Mouse (Mus musculus) MEL (cell line): ENCODE measurements around the gene Rapgef4. TPM values are rescaled to one million over a fixed set of nuclear protein-coding genes. Genes with fewer than 3 reads are reported as not detected.

Source experiments
- DNase-seq: peaks from one replicate; pipeline ENCODE4 v3.0.0; 2011; ENCODE audit warnings: low read depth, low spot score
- H3K27ac ChIP-seq: 2 replicates; pipeline ENCODE4 v1.5.1; 2012; ENCODE audit warnings: low read depth, mild to moderate bottlenecking, control low read depth, low read length, moderate library complexity; ENCODE audit not compliant: control insufficient read depth
- H3K27me3 ChIP-seq, 2 experiments: fragments of 150-350 bp in 1 of 2; sonication (generic) in 1 of 2; 2 replicates each; pipeline ENCODE4 v1.6.1; 2012; ENCODE audit warnings: low read length in 2 of 2, mild to moderate bottlenecking in 2 of 2, improper control_type of control experiment in 1 of 2, moderate library complexity in 1 of 2; ENCODE audit not compliant: insufficient read depth in 2 of 2, control insufficient read depth in 1 of 2
- H3K36me3 ChIP-seq, 2 experiments: 2 replicates each; pipeline ENCODE4 v1.6.1; 2012 to 2014; ENCODE audit warnings: low read length in 2 of 2, improper control_type of control experiment in 1 of 2, inconsistent platforms in 1 of 2, mild to moderate bottlenecking in 1 of 2; ENCODE audit not compliant: insufficient read depth in 2 of 2, control insufficient read depth in 1 of 2
- H3K4me1 ChIP-seq, 2 experiments: fragments of 150-350 bp in 1 of 2; sonication (generic) in 1 of 2; 2 replicates each; pipeline ENCODE4 v1.6.1; 2012; ENCODE audit warnings: low read length in 2 of 2, improper control_type of control experiment in 1 of 2, mild to moderate bottlenecking in 1 of 2; ENCODE audit not compliant: insufficient read depth in 2 of 2, control insufficient read depth in 1 of 2
- H3K4me3 ChIP-seq, 2 experiments: fragments of 150-350 bp in 1 of 2; sonication (generic) in 1 of 2; 2 replicates each; pipeline ENCODE4 v1.5.1; 2012; ENCODE audit warnings: low read depth in 2 of 2, low read length in 2 of 2, mild to moderate bottlenecking in 2 of 2, moderate library complexity in 2 of 2, control low read depth in 1 of 2, improper control_type of control experiment in 1 of 2; ENCODE audit not compliant: control insufficient read depth in 1 of 2, insufficient read depth in 1 of 2
- H3K79me2 ChIP-seq: 2 replicates; pipeline ENCODE4 v1.6.1; 2012; ENCODE audit warnings: mild to moderate bottlenecking, low read length, moderate library complexity; ENCODE audit not compliant: control insufficient read depth, poor library complexity, insufficient read depth
- H3K9ac ChIP-seq: 2 replicates; pipeline ENCODE4 v1.6.1; 2012; ENCODE audit warnings: low read depth, mild to moderate bottlenecking, control low read depth, low read length, moderate library complexity; ENCODE audit not compliant: control insufficient read depth, poor library complexity, severe bottlenecking
- H3K9me3 ChIP-seq: fragments of 150-350 bp; sonication (generic); replicated peaks from 2 replicates; pipeline ENCODE4 v1.6.1; 2012; ENCODE audit warnings: mild to moderate bottlenecking, low read length, improper control_type of control experiment, moderate library complexity; ENCODE audit not compliant: insufficient read depth
- CHD2 ChIP-seq: IDR thresholded peaks from 2 replicates; pipeline ENCODE4 v1.6.1; 2011; ENCODE audit warnings: low read length, improper control_type of control experiment
- EP300 ChIP-seq, 2 experiments: IDR thresholded peaks; 2 replicates each; pipeline ENCODE4 v1.6.1; 2011; ENCODE audit warnings: improper control_type of control experiment in 2 of 2, low read length in 2 of 2, low read depth in 1 of 2, mild to moderate bottlenecking in 1 of 2
- GATA1 ChIP-seq: IDR thresholded peaks from 2 replicates; pipeline ENCODE4 v1.6.1; 2011; ENCODE audit warnings: low read depth, low read length, improper control_type of control experiment
- HCFC1 ChIP-seq: IDR thresholded peaks from 2 replicates; pipeline ENCODE4 v1.6.1; 2012; ENCODE audit warnings: low read depth, mild to moderate bottlenecking, inconsistent platforms, low read length, improper control_type of control experiment, moderate library complexity
- MAFK ChIP-seq: IDR thresholded peaks from 2 replicates; pipeline ENCODE4 v1.6.1; 2011; ENCODE audit warnings: low read depth, mild to moderate bottlenecking, low read length, improper control_type of control experiment, borderline replicate concordance
- MEF2A ChIP-seq: IDR thresholded peaks from 2 replicates; pipeline ENCODE4 v1.6.1; 2014; ENCODE audit warnings: low read depth, mild to moderate bottlenecking, inconsistent platforms, low read length, improper control_type of control experiment; ENCODE audit not compliant: poor library complexity, insufficient replicate concordance, severe bottlenecking; ENCODE audit errors: extremely low read depth
- POLR2A ChIP-seq, 2 experiments: IDR thresholded peaks; 2 replicates each; pipeline ENCODE4 v1.6.1; 2011 to 2012; ENCODE audit warnings: low read length in 2 of 2, mild to moderate bottlenecking in 2 of 2, control low read depth in 1 of 2, improper control_type of control experiment in 1 of 2, low read depth in 1 of 2, moderate library complexity in 1 of 2; ENCODE audit not compliant: control insufficient read depth in 1 of 2, insufficient read depth in 1 of 2, poor library complexity in 1 of 2
- POLR2AphosphoS5 ChIP-seq: IDR thresholded peaks from 2 replicates; pipeline ENCODE4 v1.6.1; 2012; ENCODE audit warnings: low read depth, borderline replicate concordance, mild to moderate bottlenecking, inconsistent platforms, low read length, moderate library complexity, mixed read lengths
- RCOR1 ChIP-seq: IDR thresholded peaks from 2 replicates; pipeline ENCODE4 v1.6.1; 2012; ENCODE audit warnings: low read depth, mild to moderate bottlenecking, inconsistent platforms, low read length, improper control_type of control experiment
- SIN3A ChIP-seq: IDR thresholded peaks from 2 replicates; pipeline ENCODE4 v1.6.1; 2012; ENCODE audit warnings: low read length, improper control_type of control experiment, inconsistent platforms
- SMC3 ChIP-seq: IDR thresholded peaks from 2 replicates; pipeline ENCODE4 v1.6.1; 2011; ENCODE audit warnings: low read depth, low read length, improper control_type of control experiment
- TAL1 ChIP-seq: IDR thresholded peaks from 2 replicates; pipeline ENCODE4 v1.6.1; 2012; ENCODE audit warnings: mild to moderate bottlenecking, inconsistent platforms, low read length, moderate library complexity, mixed read lengths
- UBTF ChIP-seq: IDR thresholded peaks from 2 replicates; pipeline ENCODE4 v1.6.1; 2012; ENCODE audit warnings: low read depth, mild to moderate bottlenecking, inconsistent platforms, low read length, improper control_type of control experiment, moderate library complexity, borderline replicate concordance; ENCODE audit not compliant: insufficient read depth
- USF1 ChIP-seq: IDR thresholded peaks from 2 replicates; pipeline ENCODE4 v1.6.1; 2014; ENCODE audit warnings: low read depth, mild to moderate bottlenecking, inconsistent platforms, low read length, improper control_type of control experiment, moderate library complexity
- ZC3H11A ChIP-seq: IDR thresholded peaks from 2 replicates; pipeline ENCODE4 v1.6.1; 2012; ENCODE audit warnings: low read depth, mild to moderate bottlenecking, inconsistent platforms, low read length, improper control_type of control experiment
- ZNF384 ChIP-seq: IDR thresholded peaks from 2 replicates; pipeline ENCODE4 v1.6.1; 2012; ENCODE audit warnings: low read depth, mild to moderate bottlenecking, inconsistent platforms, low read length, improper control_type of control experiment
- polyA plus RNA-seq, 2 experiments: library from polyadenylated mRNA; stranded (reverse) in 1 of 2; unstranded in 1 of 2; fragments of >175 nt in 1 of 2; fragments of >200 nt in 1 of 2; gene quantifications; 2 replicates each; pipeline versions ENCODE4 v1.2.1 to v1.2.4; 2012; ENCODE audit warnings: low replicate concordance in 2 of 2, low read depth in 1 of 2; ENCODE audit not compliant: insufficient read length in 2 of 2, insufficient read depth in 1 of 2, missing spikeins in 1 of 2
- total RNA-seq: library from RNA; depleted of rRNA; stranded (reverse); fragments of 300-350 nt; gene quantifications from 2 replicates; pipeline ENCODE4 v1.2.3, GENCODE M21; 2012

The Rapgef4 gene
- total and polyA plus RNA-seq, 3 experiments, result not detected

GRCm38 (mm10) chr2:72246376-72246775 lies 265.3 kb downstream of the Rapgef4 start:
- Histone ChIP-seq H3K79me2 (no peaks in the 10 kb centered on the region), H3K27me3 (peaks cover 0 to 13% of the 10 kb centered on the region in 2 experiments; a peak in 3 of 4 replicates), H3K9me3 (no peaks in the 10 kb centered on the region)
- no peak for TF ChIP-seq HCFC1
- no peak for TF ChIP-seq MEF2A
- no peak for TF ChIP-seq CHD2
- no peak for TF ChIP-seq SIN3A
- no peak for TF ChIP-seq POLR2A (IDR thresholded peaks at IDR 0.05; ENCODE audit: control insufficient read depth in 1 of 2, insufficient read depth in 1 of 2, low read depth in 1 of 2, low read length in 2 of 2, poor library complexity in 1 of 2)
- no peak for TF ChIP-seq ZC3H11A
- TF ChIP-seq UBTF, result no peak
- no peak for TF ChIP-seq GATA1
- TF ChIP-seq, all 39 proteins: peak for 0
- Histone ChIP-seq H3K27ac (no peak overlapping the region), H3K4me1 (no peaks in the 10 kb centered on the region), H3K9ac (no peak overlapping the region), H3K36me3 (no peaks in the 10 kb centered on the region), H3K4me3 (no peak overlapping the region)
- no peak for DNase-seq

DNA sequence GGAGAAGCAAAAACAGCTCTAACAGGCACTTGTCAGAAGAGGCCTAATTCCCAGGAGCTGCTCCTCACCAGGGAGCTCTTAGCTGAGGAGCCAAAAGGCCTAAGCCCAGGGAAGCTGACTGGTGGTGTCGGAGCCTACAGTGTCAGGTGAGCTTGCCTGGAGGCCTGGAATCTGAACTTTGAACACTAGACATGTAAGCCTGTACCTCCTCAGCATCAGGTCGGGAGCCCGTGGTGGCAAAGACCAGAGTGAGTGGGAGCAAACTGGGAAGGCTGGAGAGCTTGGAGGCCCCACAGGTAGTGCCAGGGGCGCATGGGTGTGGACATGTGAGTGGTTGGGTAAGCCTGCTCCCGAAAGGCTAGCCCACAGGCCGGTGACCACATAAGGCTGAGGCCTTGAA lies 266.8 kb downstream of the Rapgef4 start:
- TF ChIP-seq ZNF384 (no peak), SMC3 (no peak), POLR2AphosphoS5 (no peak), USF1 (no peak), EP300 (IDR thresholded peaks at IDR 0.05; ENCODE audit: low read depth in 1 of 2, low read length in 2 of 2) (no peak), SIN3A (no peak), RCOR1 (no peak), MAFK (no peak), TAL1 (no peak)
- DNase-seq, result no peak
- peaks cover 0 to 13% of the 10 kb centered on the region in 2 experiments; a peak in 3 of 4 replicates for H3K27me3 ChIP-seq
- no peak overlapping the region for H3K4me3 ChIP-seq
- no peak overlapping the region for H3K9ac ChIP-seq
- H3K9me3 ChIP-seq, result no peaks in the 10 kb centered on the region
- no peaks in the 10 kb centered on the region for H3K4me1 ChIP-seq
- no peaks in the 10 kb centered on the region for H3K36me3 ChIP-seq
- H3K79me2 ChIP-seq, result no peaks in the 10 kb centered on the region
- no peak overlapping the region for H3K27ac ChIP-seq
